Mouse (Mus musculus) ES-Bruce4 (cell line): Measurements from ENCODE around the gene Man2b1.

Source experiments
- CTCF ChIP-seq: IDR thresholded peaks from one replicate; pipeline ENCODE4 v1.8.1; 2011; ENCODE audit warnings: low read depth, low read length
- EP300 ChIP-seq: IDR thresholded peaks from 2 replicates; pipeline ENCODE4 v1.6.1; 2011; ENCODE audit warnings: low read depth, low read length; ENCODE audit not compliant: insufficient read depth
- POLR2A ChIP-seq: IDR thresholded peaks from one replicate; pipeline ENCODE4 v1.8.1; 2011; ENCODE audit warnings: low read length; ENCODE audit not compliant: insufficient read depth

DNA sequence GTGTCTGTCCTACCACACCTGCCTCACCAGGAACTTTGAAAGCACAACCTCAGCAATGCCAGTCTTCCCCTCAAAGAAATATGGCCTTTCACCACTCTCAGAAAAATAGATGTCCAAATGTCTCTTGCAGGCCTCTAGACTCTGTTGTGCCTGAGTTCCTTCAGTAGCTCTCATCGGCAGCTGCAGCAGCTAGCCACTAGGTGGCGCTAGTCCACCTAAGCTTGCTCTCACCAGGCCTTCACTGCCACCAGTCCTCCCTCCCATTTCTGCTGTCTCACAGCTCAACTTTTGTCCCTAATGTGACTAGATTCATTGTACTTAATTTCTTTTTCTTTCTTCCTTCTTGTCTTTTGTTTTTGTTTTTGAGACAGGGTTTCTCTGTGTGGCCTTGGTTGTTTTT is 6.1 kb upstream of the Man2b1 start:
- peak; percentile 100 for TF ChIP-seq CTCF
- no peak for TF ChIP-seq POLR2A
- no peak for TF ChIP-seq EP300
